Mouse (Mus musculus) CH12.LX (cell line): ENCODE data around the gene Pnpla2. TPM values are rescaled to one million over a fixed set of nuclear protein-coding genes. Genes with fewer than 3 reads are reported as not detected.

Source experiments
- DNase-seq: peaks from one replicate; pipeline ENCODE4 v3.0.0-alpha.2; 2013; ENCODE audit errors: extremely low read depth
- H3K27ac ChIP-seq: 2 replicates; pipeline ENCODE4 v1.5.1; 2012; ENCODE audit warnings: low read depth, mild to moderate bottlenecking, control low read depth, moderate library complexity; ENCODE audit not compliant: insufficient read depth
- H3K27me3 ChIP-seq: replicated peaks from 2 replicates; pipeline ENCODE3; 2012; ENCODE audit warnings: inconsistent platforms
- H3K36me3 ChIP-seq, 2 experiments: replicated peaks in 1 of 2; 2 replicates each; pipeline versions ENCODE3 to v1.6.1; 2012; ENCODE audit warnings: inconsistent platforms in 1 of 2, low read length in 1 of 2, mild to moderate bottlenecking in 1 of 2, mixed read lengths in 1 of 2, moderate library complexity in 1 of 2; ENCODE audit not compliant: control insufficient read depth in 1 of 2, insufficient read depth in 1 of 2
- H3K4me1 ChIP-seq, 2 experiments: 2 replicates each; pipeline ENCODE4 v1.6.1; 2012; ENCODE audit warnings: inconsistent platforms in 1 of 2, moderate library complexity in 1 of 2; ENCODE audit not compliant: insufficient read depth in 2 of 2, control insufficient read depth in 1 of 2
- H3K4me2 ChIP-seq: 2 replicates; pipeline ENCODE4 v1.6.1; 2012; ENCODE audit warnings: low read depth, mild to moderate bottlenecking, control low read depth; ENCODE audit not compliant: poor library complexity, insufficient read depth, severe bottlenecking
- H3K4me3 ChIP-seq, 3 experiments: fragments of 150-350 bp in 1 of 3; sonication (generic) in 1 of 3; replicated peaks in 1 of 3; 2 replicates each; pipeline versions ENCODE3 to v1.5.1; 2011 to 2012; ENCODE audit warnings: low read depth in 2 of 3, low read length in 2 of 3, mild to moderate bottlenecking in 2 of 3, moderate library complexity in 2 of 3, control low read depth in 1 of 3, improper control_type of control experiment in 1 of 3, inconsistent platforms in 1 of 3, mixed read lengths in 1 of 3; ENCODE audit not compliant: poor library complexity in 1 of 3
- H3K79me2 ChIP-seq: replicated peaks from 2 replicates; pipeline ENCODE4 v1.6.1; 2012; ENCODE audit warnings: mild to moderate bottlenecking, moderate library complexity; ENCODE audit not compliant: control insufficient read depth, poor library complexity, insufficient read depth, severe bottlenecking; ENCODE audit errors: extremely low read depth
- H3K9ac ChIP-seq: 2 replicates; pipeline ENCODE4 v1.6.1; 2012; ENCODE audit warnings: low read depth, mild to moderate bottlenecking, control low read depth, moderate library complexity; ENCODE audit not compliant: insufficient read depth
- H3K9me3 ChIP-seq: replicated peaks from 2 replicates; pipeline ENCODE3; 2012; ENCODE audit warnings: low read length, inconsistent platforms, mixed read lengths
- E2F4 ChIP-seq: IDR thresholded peaks from 2 replicates; pipeline ENCODE4 v1.6.1; 2011; ENCODE audit warnings: low read depth, low read length, improper control_type of control experiment; ENCODE audit not compliant: insufficient replicate concordance
- MAX ChIP-seq: IDR thresholded peaks from 2 replicates; pipeline ENCODE4 v1.6.1; 2011; ENCODE audit warnings: low read length, improper control_type of control experiment
- MEF2A ChIP-seq: IDR thresholded peaks from 2 replicates; pipeline ENCODE4 v1.6.1; 2014; ENCODE audit warnings: low read depth, mild to moderate bottlenecking, inconsistent platforms, low read length, improper control_type of control experiment, borderline replicate concordance
- MYC ChIP-seq: IDR thresholded peaks from 2 replicates; pipeline ENCODE4 v1.6.1; 2011; ENCODE audit warnings: low read depth, mild to moderate bottlenecking, improper control_type of control experiment, low read length
- NELFE ChIP-seq: IDR thresholded peaks from 2 replicates; pipeline ENCODE4 v1.6.1; 2011; ENCODE audit warnings: low read depth, low read length, improper control_type of control experiment
- POLR2A ChIP-seq: IDR thresholded peaks from 2 replicates; pipeline ENCODE4 v1.6.1; 2011; ENCODE audit warnings: low read depth, mild to moderate bottlenecking, improper control_type of control experiment, low read length
- RAD21 ChIP-seq: IDR thresholded peaks from 2 replicates; pipeline ENCODE4 v1.6.1; 2011; ENCODE audit warnings: low read depth, mild to moderate bottlenecking, low read length, improper control_type of control experiment, moderate library complexity
- SIN3A ChIP-seq: IDR thresholded peaks from 2 replicates; pipeline ENCODE4 v1.6.1; 2012; ENCODE audit warnings: low read length, improper control_type of control experiment, inconsistent platforms
- SMC3 ChIP-seq: IDR thresholded peaks from 2 replicates; pipeline ENCODE4 v1.6.1; 2011; ENCODE audit warnings: low read depth, low read length, improper control_type of control experiment
- TBP ChIP-seq: conservative IDR thresholded peaks from 2 replicates; pipeline ENCODE4 v1.6.1; 2011; ENCODE audit warnings: low read depth, low read length, improper control_type of control experiment
- UBTF ChIP-seq: IDR thresholded peaks from 2 replicates; pipeline ENCODE4 v1.6.1; 2012; ENCODE audit warnings: low read depth, mild to moderate bottlenecking, inconsistent platforms, low read length, improper control_type of control experiment, moderate library complexity
- USF1 ChIP-seq: IDR thresholded peaks from 2 replicates; pipeline ENCODE4 v1.6.1; 2014; ENCODE audit warnings: low read depth, mild to moderate bottlenecking, inconsistent platforms, low read length, improper control_type of control experiment
- ZC3H11A ChIP-seq: IDR thresholded peaks from 2 replicates; pipeline ENCODE4 v1.6.1; 2012; ENCODE audit warnings: low read depth, mild to moderate bottlenecking, inconsistent platforms, low read length, improper control_type of control experiment
- ZNF384 ChIP-seq: IDR thresholded peaks from 2 replicates; pipeline ENCODE4 v1.6.1; 2012; ENCODE audit warnings: low read depth, low read length, improper control_type of control experiment, inconsistent platforms
- dilution Hi-C: fragments of 300-500 bp; cut with MboI; formaldehyde crosslinking; loops from 2 replicates; pipeline ENCODE4 v1.14.3; 2020; ENCODE audit warnings: low sequenced_read_pairs; ENCODE audit not compliant: extremely low pct_unique_long_range_greater_than_20kb, extremely low pct_ligation_motif_present
- in situ Hi-C: fragments of 300-500 bp; cut with MboI; formaldehyde crosslinking; loops from 3 replicates; pipeline ENCODE4 v1.14.3; 2019; ENCODE audit warnings: low sequenced_read_pairs, low pct_ligation_motif_present, low pct_unique_long_range_greater_than_20kb, mixed read lengths
- polyA plus RNA-seq: library from polyadenylated mRNA; unstranded; fragments of >175 nt; gene quantifications from 2 replicates; pipeline ENCODE4 v1.2.1, GENCODE M21; 2012; ENCODE audit warnings: low read depth; ENCODE audit not compliant: insufficient read length
- total RNA-seq, 2 experiments: library from RNA; depleted of rRNA; stranded (reverse); fragments of 300-350 nt in 1 of 2; fragments of >200 nt in 1 of 2; gene quantifications; 2 replicates each; pipeline ENCODE4 v1.2.3; 2012 to 2014

Pnpla2 gene
- total and polyA plus RNA-seq, 3 experiments: 2.8 to 29.6 (median 11.7) TPM

DNA sequence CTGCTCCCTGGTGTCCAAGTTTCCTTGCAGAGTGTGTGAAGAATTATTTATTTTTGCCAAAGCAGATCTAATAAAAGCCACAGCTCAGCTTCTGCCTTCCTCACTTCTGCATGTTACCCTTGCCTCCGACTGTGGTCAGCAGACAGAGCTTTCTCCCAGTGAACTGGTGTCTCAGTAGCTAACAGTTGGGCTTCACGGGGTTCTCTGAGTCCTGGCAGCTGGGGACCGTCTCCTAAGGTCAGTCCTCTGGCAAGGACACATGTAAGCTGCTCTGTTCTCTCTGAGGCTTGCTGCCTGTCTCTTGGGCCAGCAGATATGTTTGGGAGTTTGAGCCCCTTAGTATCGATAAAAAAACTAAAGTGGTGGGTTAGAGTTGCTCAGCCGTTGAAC is 5.0 kb downstream of the Pnpla2 start:
- in situ Hi-C loops (no loop called here), dilution Hi-C loops (no loop called here)
- Histone ChIP-seq H3K79me2 (no peaks in the 10 kb centered on the region), H3K27me3 (no peaks in the 10 kb centered on the region), H3K4me3 (no peak overlapping the region), H3K27ac (no peak overlapping the region), H3K36me3 (peaks cover 22 to 43% of the 10 kb centered on the region in 2 experiments), H3K9me3 (no peaks in the 10 kb centered on the region), H3K4me1 (peaks cover 6 to 26% of the 10 kb centered on the region in 2 experiments; a peak in 3 of 4 replicates), H3K9ac (no peak overlapping the region), H3K4me2 (no peak overlapping the region)
- TF ChIP-seq POLR2A (no peak), MAX (no peak), UBTF (no peak), ZC3H11A (no peak), MEF2A (no peak), ZNF384 (no peak), E2F4 (no peak), MYC (no peak), TBP (no peak), USF1 (no peak), SMC3 (no peak), RAD21 (no peak), SIN3A (no peak)
- DNase-seq: no peak

DNA sequence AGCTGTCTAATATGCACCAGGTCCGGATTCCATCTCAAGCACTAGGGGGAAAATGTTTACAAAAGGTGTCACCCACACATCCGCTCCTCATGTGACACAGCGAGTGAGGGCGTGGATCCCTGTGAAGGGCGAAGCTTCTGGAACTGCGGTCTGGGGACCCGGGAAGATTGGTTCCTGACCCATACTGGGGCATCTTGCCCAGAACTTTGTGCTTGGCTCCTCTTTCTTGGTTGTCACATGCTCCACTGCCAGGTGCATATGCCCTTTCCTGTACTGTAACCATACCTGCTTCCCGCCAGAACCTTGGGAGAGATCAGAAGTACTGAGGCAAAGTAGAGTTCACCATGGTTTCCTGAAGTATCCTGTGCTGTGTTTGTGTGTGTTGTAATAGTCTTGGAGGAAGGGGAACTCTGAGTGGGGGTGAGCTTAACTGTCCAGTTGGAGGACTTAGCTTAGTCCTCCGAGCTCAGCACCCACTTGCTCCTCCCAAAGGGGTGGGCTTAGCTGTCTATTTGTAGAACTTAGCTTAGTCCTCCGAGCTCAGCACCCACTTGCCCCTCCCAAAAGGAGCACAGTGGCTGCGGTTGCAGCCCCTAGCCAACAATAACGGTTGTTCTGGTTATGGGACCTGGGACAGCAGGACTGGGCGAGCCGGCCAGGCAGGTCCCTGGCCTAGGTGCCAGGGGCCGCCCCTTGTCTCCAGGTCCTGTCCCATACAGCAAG is 5.6 kb downstream of the Pnpla2 start, which contains the start of gene Cracr2b:
Cracr2b (plus strand) TSS at position 704 of the 723 bp plus-strand sequence.
- no peaks in the 10 kb centered on the region for H3K79me2 ChIP-seq
- H3K4me3 ChIP-seq: no peak within 1 kb of the TSS
- in situ Hi-C loops: no loop called here
- H3K9ac ChIP-seq: no peak within 1 kb of the TSS
- H3K4me1 ChIP-seq: peaks cover 6 to 26% of the 10 kb centered on the region in 2 experiments; a peak in 3 of 4 replicates
- H3K9me3 ChIP-seq: no peaks in the 10 kb centered on the region
- H3K36me3 ChIP-seq: peaks cover 22 to 43% of the 10 kb centered on the region in 2 experiments
- no peak within 1 kb of the TSS for H3K4me2 ChIP-seq
- no peak for TF ChIP-seq POLR2A
- no peak for TF ChIP-seq NELFE
- no peaks in the 10 kb centered on the region for H3K27me3 ChIP-seq
- no peak for DNase-seq
- dilution Hi-C loops: no loop called here
- no peak within 1 kb of the TSS for H3K27ac ChIP-seq
